Mouse (Mus musculus) megakaryocyte, embryonic 14.5 days (primary cell): Measurements from ENCODE around the gene Rps24.

Experiments used
- FLI1 ChIP-seq: IDR thresholded peaks from 2 replicates; pipeline ENCODE4 v1.6.1; 2012; ENCODE audit warnings: low read length, inconsistent platforms, mixed read lengths
- GATA1 ChIP-seq: IDR thresholded peaks from 3 replicates; pipeline ENCODE4 v1.6.1; 2012; ENCODE audit warnings: mixed read lengths, low read length, inconsistent platforms, borderline replicate concordance

GRCm38 (mm10) chr14:24542901-24543300, 56.0 kb downstream of the Rps24 start:
- TF ChIP-seq GATA1: no peak
- no peak for TF ChIP-seq FLI1
